Comparison of ENCODE assay signal across 8 mouse cellular contexts in the genomic region with DNA sequence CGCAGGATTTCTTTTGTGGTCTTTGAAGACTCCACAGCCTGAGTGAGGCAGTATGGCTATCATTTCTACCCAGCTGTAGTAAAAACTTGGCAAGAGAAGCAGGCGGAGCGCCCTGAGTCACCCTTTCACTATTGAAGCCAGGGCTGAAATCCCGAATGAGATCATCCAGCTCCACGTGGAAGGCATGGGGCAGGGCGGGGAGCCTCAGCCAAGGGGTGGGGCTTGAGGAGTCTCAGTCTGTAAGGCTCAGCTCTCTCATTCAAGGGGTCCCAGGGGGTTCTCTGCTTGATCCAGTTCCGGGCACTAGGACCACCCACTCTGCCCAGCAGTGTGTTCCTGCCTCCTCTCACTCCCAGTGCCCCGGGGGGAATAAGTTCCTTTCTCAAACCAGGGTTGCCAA. TPM values are rescaled to one million over a fixed set of nuclear protein-coding genes. Genes with fewer than 3 reads are reported as not detected.
DNase-seq lines count a peak whose midpoint lies in the region; ATAC-seq lines count a peak whose summit lies in the region.

No protein-coding gene starts in this region.

- H3K27me3 ChIP-seq in hindbrain, embryonic 16.5 days (replicated peaks; ENCODE audit: control insufficient read depth, insufficient read depth, low read length), result no peaks in the 10 kb centered on the region

- peak overlapping the region; percentile 65 for H3K4me3 ChIP-seq in hindbrain, embryonic 16.5 days (ENCODE audit: low read length)

- H3K4me2 ChIP-seq in hindbrain, embryonic 16.5 days (ENCODE audit: low read length), result peak overlapping the region; percentile 100

- H3K36me3 ChIP-seq in hindbrain, embryonic 16.5 days (ENCODE audit: control insufficient read depth, insufficient read depth, low read length), result peaks cover 5% of the 10 kb centered on the region; the same call in 1 of the 2 replicates

- H3K4me1 ChIP-seq in hindbrain, embryonic 16.5 days (ENCODE audit: control insufficient read depth, insufficient read depth, low read depth, low read length), result peaks cover 17% of the 10 kb centered on the region

- intact Hi-C loops in gastrocnemius, postnatal 14 days (cut with DNase I; ENCODE audit: low total_unique reads), result no loop called here

- H3K27ac ChIP-seq in hindbrain, embryonic 16.5 days (ENCODE audit: low read depth, low read length), result peak overlapping the region; percentile 67

- no peaks in the 10 kb centered on the region for H3K9me3 ChIP-seq in hindbrain, embryonic 16.5 days (ENCODE audit: control insufficient read depth, low read length)

- H3K9ac ChIP-seq in hindbrain, embryonic 16.5 days (ENCODE audit: low read depth, low read length), result peak overlapping the region; percentile 11; the same call in 1 of the 2 replicates

- WGBS in hindbrain, embryonic 16.5 days, result 4% methylated on average over 8 of the region's 8 CpGs

- peak; percentile 92 for DNase-seq in adrenal gland, adult 8-10 months
- DNase-seq in embryo, embryonic 11 days, result peak; percentile 92
- peak; percentile 93 for DNase-seq in gastrocnemius, postnatal 14 days
- DNase-seq in left cerebral cortex, adult 11 months (ENCODE audit: low spot score), result peak; percentile 80
- peak; percentile 96 for DNase-seq in lung, postnatal 10 days
- peak; percentile 95 for DNase-seq in retina, postnatal 1 day

- peak; percentile 81 for ATAC-seq in hindbrain, embryonic 16.5 days
- ATAC-seq in inflammation-experienced regulatory T-cells, adult 6 months, result no peak

RNA-seq across cellular contexts. Expression of gene Adamts1, which starts 2.2 kb away (rescaled TPM):
- 10 to 100 TPM; 14.5 to 41.9 (median 15.6) TPM for total RNA-seq in adrenal gland, adult 8-10 months (2022)
- total RNA-seq in gastrocnemius, postnatal 14 days (2021), result 10 to 100 TPM; 12.9 to 13.9 TPM
- 14.7 and 15.9 TPM in 2 replicates for polyA plus RNA-seq in hindbrain, embryonic 16.5 days (2015; fragmentation: Nextera tagmentation; extraction: Ambion mirVana)
- polyA plus RNA-seq in inflammation-experienced regulatory T-cells, adult 6 months (2017; shearing (Covaris generic)), result not detected
